Mouse (Mus musculus) lung, embryonic 14.5 days (tissue): ENCODE measurements around the gene Gm11639. TPM values are rescaled to one million over a fixed set of nuclear protein-coding genes. Genes with fewer than 3 reads are reported as not detected.

Source experiments
- ATAC-seq: fragments of 200-750 bp; cut with Nextera tagmentation; 2 replicates; pipeline ENCODE4 v1.8.0; 2017; ENCODE audit warnings: mild to moderate bottlenecking, moderate TSS enrichment, moderate library complexity; ENCODE audit not compliant: insufficient read depth
- DNase-seq: peaks from one replicate; pipeline ENCODE4 v3.0.0-alpha.2; 2015
- H3K27ac ChIP-seq: fragments of 300-500 bp; sonication (generic); 2 replicates; pipeline ENCODE4 v1.5.1; 2014; ENCODE audit warnings: low read depth, mild to moderate bottlenecking, moderate library complexity
- H3K27me3 ChIP-seq: fragments of 300-500 bp; sonication (generic); 2 replicates; pipeline ENCODE4 v1.6.1; 2014; ENCODE audit warnings: low read length, control low read depth; ENCODE audit not compliant: insufficient read depth
- H3K36me3 ChIP-seq: fragments of 300-500 bp; sonication (generic); 2 replicates; pipeline ENCODE4 v1.6.1; 2014; ENCODE audit warnings: control low read depth; ENCODE audit not compliant: insufficient read depth
- H3K4me1 ChIP-seq: fragments of 300-500 bp; sonication (generic); 2 replicates; pipeline ENCODE4 v1.6.1; 2014; ENCODE audit warnings: antibody characterized with exemption, control low read depth; ENCODE audit not compliant: insufficient read depth
- H3K4me2 ChIP-seq: fragments of 300-500 bp; sonication (generic); 2 replicates; pipeline ENCODE4 v1.6.1; 2014; ENCODE audit warnings: mild to moderate bottlenecking
- H3K4me3 ChIP-seq: fragments of 300-500 bp; sonication (generic); 2 replicates; pipeline ENCODE4 v1.5.1; 2014; ENCODE audit warnings: low read depth, low read length
- H3K9ac ChIP-seq: fragments of 300-500 bp; sonication (generic); 2 replicates; pipeline ENCODE4 v1.6.1; 2014
- H3K9me3 ChIP-seq: fragments of 300-500 bp; sonication (generic); 2 replicates; pipeline ENCODE4 v1.6.1; 2016; ENCODE audit warnings: low read depth, low read length, control low read depth
- CTCF ChIP-seq: IDR thresholded peaks from 2 replicates; pipeline ENCODE4 v1.5.1; 2016; ENCODE audit warnings: antibody characterized with exemption, low read depth
- WGBS: fragments of 180-500 bp; shearing (Covaris S2); extraction: QIAGEN DNeasy Blood & Tissue Kit; methylation state at CpG from one replicate; pipeline ENCODE4 v1.1.7; 2014; 5-methylcytosine and 5-hydroxymethylcytosine counted together
- polyA plus RNA-seq: library from polyadenylated mRNA; unstranded; fragments of >200 nt; fragmentation: Nextera tagmentation; extraction: Ambion mirVana; gene quantifications from 2 replicates; pipeline ENCODE4 v1.2.1, GENCODE M21; 2014

The Gm11639 gene
- polyA plus RNA-seq, 1 experiment from 2014 or later, result not detected

DNA sequence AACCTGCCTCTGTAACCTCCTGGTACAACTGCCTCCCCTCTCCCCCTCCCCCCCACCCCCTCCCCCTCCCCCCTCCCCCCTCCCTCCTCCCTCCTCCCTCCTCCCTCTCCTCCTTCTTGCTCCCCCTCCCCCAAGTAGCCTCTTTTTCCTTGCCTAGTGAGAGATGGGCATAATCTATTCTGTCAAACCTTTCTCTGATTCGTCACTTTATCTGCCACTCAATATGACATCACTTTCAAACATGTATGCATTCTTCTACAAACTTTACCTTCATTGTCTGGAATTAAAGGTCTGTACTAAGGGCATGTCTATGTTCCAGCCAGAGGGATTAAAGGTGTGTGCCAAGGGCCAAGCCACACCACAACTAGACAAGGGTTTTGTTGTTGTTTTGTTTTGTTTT lies 464.3 kb downstream of the Gm11639 start:
- DNase-seq (no peak), ATAC-seq (no peak)
- 85% methylated on average over 1 of the region's 1 CpGs for WGBS
- TF ChIP-seq CTCF, result no peak
- H3K27ac ChIP-seq, result no peak overlapping the region
- H3K4me1 ChIP-seq, result peaks cover 9% of the 10 kb centered on the region
- H3K9ac ChIP-seq, result no peak overlapping the region
- no peaks in the 10 kb centered on the region for H3K36me3 ChIP-seq
- no peak overlapping the region for H3K4me2 ChIP-seq
- no peaks in the 10 kb centered on the region for H3K9me3 ChIP-seq
- no peaks in the 10 kb centered on the region for H3K27me3 ChIP-seq
- no peak overlapping the region for H3K4me3 ChIP-seq

DNA sequence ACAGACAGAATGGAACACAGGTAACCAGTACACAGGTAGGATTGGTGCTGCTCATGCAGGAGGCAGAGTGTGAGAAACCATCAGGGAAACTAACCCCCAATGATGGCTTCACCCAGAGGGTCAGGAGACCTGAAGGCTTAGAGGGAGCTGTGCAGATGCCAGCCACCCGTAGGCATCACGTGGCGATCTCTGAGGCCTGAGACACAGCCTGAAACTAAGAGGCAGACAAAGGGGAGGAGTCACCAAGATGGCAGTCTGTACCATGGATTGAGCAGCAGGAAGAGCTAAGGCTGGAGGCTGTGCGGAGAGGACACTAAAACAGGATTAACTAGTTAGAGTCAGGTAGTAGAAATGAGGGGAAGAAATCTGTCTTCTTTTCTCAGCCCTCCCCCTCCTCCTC lies 465.2 kb downstream of the Gm11639 start:
- DNase-seq, result no peak
- Histone ChIP-seq H3K9ac (no peak overlapping the region), H3K27me3 (no peaks in the 10 kb centered on the region), H3K4me1 (peaks cover 12% of the 10 kb centered on the region), H3K27ac (no peak overlapping the region), H3K9me3 (no peaks in the 10 kb centered on the region), H3K4me2 (no peak overlapping the region), H3K4me3 (no peak overlapping the region), H3K36me3 (no peaks in the 10 kb centered on the region)
- WGBS, result 63% methylated on average over 4 of the region's 4 CpGs
- TF ChIP-seq CTCF, result no peak
- ATAC-seq, result no peak

- DNase-seq (no peak), ATAC-seq (no peak)
- no peak overlapping the region for H3K9ac ChIP-seq
- 20% methylated on average over 17 of the region's 19 CpGs for WGBS
- no peaks in the 10 kb centered on the region for H3K36me3 ChIP-seq
- H3K27me3 ChIP-seq, result no peaks in the 10 kb centered on the region
- no peak overlapping the region for H3K4me2 ChIP-seq
- no peak overlapping the region for H3K27ac ChIP-seq
- no peak overlapping the region for H3K4me3 ChIP-seq
- no peak for TF ChIP-seq CTCF
- H3K4me1 ChIP-seq, result peaks cover 12% of the 10 kb centered on the region
- no peaks in the 10 kb centered on the region for H3K9me3 ChIP-seq
These were observed 465.9 kb downstream of the Gm11639 start for GRCm38 (mm10) chr11:105151226-105152016.

GRCm38 (mm10) chr11:105152017-105152300 lies 466.5 kb downstream of the Gm11639 start:
- Histone ChIP-seq H3K4me1 (peaks cover 12% of the 10 kb centered on the region), H3K27me3 (no peaks in the 10 kb centered on the region), H3K9me3 (no peaks in the 10 kb centered on the region), H3K36me3 (no peaks in the 10 kb centered on the region), H3K4me2 (no peak overlapping the region), H3K9ac (no peak overlapping the region), H3K4me3 (no peak overlapping the region), H3K27ac (no peak overlapping the region)
- no peak for DNase-seq
- ATAC-seq, result no peak
- WGBS, result 75% methylated on average over 1 of the region's 4 CpGs
- no peak for TF ChIP-seq CTCF

DNA sequence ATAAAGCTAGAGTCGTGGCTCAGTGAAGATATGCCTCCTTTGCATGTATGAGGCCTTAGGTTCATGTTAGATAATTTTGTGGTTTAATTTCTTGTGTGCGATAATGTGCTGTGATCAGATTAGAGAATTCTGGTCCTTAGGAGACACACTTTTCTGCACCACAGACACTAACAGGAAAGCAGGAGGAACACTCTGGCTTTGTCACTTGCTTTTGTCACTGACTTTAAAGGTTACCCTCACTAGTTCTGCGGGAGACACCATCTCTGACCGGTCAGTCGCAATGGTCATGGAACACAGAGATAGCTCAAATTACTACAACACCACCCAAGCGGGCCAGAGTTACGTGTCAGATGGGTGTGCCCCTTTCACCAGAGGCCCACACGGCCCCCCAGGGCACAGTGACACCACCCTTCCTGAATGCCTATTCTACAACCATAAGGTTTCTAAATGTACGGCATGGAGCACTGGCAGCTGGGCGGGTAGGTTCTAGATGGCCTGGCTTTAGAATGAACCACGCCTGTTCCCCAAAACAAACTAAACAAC lies 466.9 kb downstream of the Gm11639 start:
- no peak for TF ChIP-seq CTCF
- Histone ChIP-seq H3K9ac (no peak overlapping the region), H3K9me3 (no peaks in the 10 kb centered on the region), H3K27ac (no peak overlapping the region), H3K27me3 (no peaks in the 10 kb centered on the region), H3K4me1 (peaks cover 12% of the 10 kb centered on the region), H3K4me2 (no peak overlapping the region), H3K36me3 (no peaks in the 10 kb centered on the region), H3K4me3 (no peak overlapping the region)
- ATAC-seq, result no peak
- 74% methylated on average over 11 of the region's 11 CpGs for WGBS
- no peak for DNase-seq

DNA sequence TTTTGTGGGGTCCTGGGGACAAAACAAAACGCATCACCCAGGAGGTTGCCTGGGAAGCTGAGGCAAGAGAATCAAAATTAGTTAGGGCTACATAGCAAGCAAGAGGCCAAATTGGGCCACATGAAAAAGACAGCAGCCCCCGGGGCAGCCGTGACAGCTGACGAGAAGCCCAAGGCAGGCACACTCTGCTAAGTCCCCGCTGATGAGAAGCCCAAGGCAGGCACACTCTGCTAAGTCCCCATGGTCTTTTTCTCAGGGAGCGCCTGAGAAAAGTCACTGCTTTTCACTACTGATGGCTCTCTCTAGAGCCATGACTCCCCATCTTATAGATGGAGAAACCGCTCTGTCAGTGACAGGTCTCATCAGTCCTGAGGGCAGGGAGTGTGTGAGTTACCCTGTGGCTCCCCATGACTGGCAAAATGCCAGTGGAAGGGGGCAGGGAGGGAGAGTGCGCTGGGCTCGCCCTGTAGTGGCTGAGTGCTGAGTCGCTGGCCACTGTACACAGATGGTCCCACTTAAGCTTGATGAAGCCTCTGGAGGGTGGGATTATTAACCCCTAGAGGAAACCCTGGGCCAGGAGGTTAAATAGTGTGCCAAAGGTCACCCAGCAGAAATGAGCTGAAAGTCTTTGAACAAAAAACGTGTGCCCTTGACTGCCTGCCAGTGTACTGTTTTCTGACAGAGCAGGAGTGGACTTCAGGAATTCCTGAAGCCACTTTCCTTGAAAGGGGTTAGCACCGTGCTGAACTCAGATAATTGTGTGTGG lies 467.7 kb downstream of the Gm11639 start:
- DNase-seq (peak; percentile 84), ATAC-seq (peak; percentile 87)
- H3K27ac ChIP-seq, result peak overlapping the region; percentile 46
- TF ChIP-seq CTCF, result no peak
- H3K4me1 ChIP-seq, result peaks cover 12% of the 10 kb centered on the region
- H3K27me3 ChIP-seq, result no peaks in the 10 kb centered on the region
- H3K36me3 ChIP-seq, result no peaks in the 10 kb centered on the region
- no peaks in the 10 kb centered on the region for H3K9me3 ChIP-seq
- no peak overlapping the region for H3K4me3 ChIP-seq
- peak overlapping the region; percentile 29; the same call in 1 of the 2 replicates for H3K4me2 ChIP-seq
- WGBS, result 13% methylated on average over 12 of the region's 12 CpGs
- no peak overlapping the region for H3K9ac ChIP-seq

DNA sequence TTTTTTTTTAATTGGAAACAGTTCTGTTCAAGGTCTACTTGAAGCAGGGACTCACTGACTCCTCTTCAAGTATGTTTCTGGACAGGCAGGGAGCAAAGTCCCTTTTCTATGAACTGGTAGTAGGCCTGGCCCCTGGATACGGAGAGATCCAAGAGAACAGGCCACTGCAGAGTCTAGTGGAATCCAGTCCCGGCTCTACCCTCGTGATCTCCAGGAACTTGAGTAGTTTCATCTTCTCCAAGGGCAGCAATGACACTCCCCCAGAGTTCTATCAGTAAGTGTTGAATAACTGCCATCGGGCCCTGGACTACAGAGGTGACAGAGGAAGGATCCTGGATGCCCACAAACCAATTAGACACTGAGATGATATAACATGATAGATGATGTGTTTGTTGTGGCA lies 470.4 kb downstream of the Gm11639 start:
- Histone ChIP-seq H3K4me3 (no peak overlapping the region), H3K27me3 (no peaks in the 10 kb centered on the region), H3K9me3 (no peaks in the 10 kb centered on the region), H3K9ac (no peak overlapping the region), H3K36me3 (no peaks in the 10 kb centered on the region), H3K4me2 (no peak overlapping the region), H3K27ac (no peak overlapping the region; the same call in 1 of the 2 replicates), H3K4me1 (peaks cover 12% of the 10 kb centered on the region)
- peak; percentile 57 for DNase-seq
- WGBS, result 20% methylated on average over 4 of the region's 4 CpGs
- no peak for ATAC-seq
- TF ChIP-seq CTCF, result no peak
